Mouse (Mus musculus): ENCODE results near the gene Olfr1564. TPM values are rescaled to one million over a fixed set of nuclear protein-coding genes. Genes with fewer than 3 reads are reported as not detected.
"Not testable (repeated sequence)": the region's sequence is repeated elsewhere in the genome, so short reads cannot be mapped to it uniquely, and the experiment has no call there.

The Olfr1564 gene
- polyA plus RNA-seq (2012; rRNA removed), result not detected in 2 replicates

DNA sequence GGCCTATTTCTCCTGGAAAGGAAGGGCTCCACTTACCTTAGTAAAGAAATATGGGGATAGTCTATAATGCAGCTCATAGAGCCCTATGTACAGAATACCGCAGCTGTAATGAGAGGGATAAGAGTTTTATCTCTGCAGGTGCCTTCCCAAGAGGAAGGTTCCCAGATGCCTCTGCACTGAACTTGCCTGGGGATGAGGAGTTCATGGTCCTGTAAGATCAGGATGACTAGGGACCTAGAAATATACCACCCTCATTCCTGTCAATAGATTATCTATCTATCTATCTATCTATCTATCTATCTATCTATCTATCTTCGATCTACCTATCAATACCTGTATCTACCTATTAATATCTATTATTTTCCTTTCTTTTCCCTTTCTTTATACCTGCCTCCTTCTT lies at the start of gene Olfr1564:
Gene Olfr1564, minus strand, starts transcription at position 101 of the 400 bp plus-strand sequence.
- DNase-seq, result no peak
- Histone ChIP-seq H3K4me1 (ENCODE audit: control insufficient read depth, insufficient read depth, low read length) (no peaks in the 10 kb centered on the region), H3K4me3 (replicated peaks; ENCODE audit: extremely low read depth, low read depth, low read length) (no peak within 1 kb of the TSS)
- WGBS, result 80% methylated on average over 2 of the region's 2 CpGs
- TF ChIP-seq POLR2A (IDR thresholded peaks at IDR 0.05; ENCODE audit: borderline replicate concordance, extremely low read depth, low read depth, low read length), result no peak
- no peak for TF ChIP-seq CTCF (IDR thresholded peaks at IDR 0.05; ENCODE audit: insufficient read depth, low read length)

DNA sequence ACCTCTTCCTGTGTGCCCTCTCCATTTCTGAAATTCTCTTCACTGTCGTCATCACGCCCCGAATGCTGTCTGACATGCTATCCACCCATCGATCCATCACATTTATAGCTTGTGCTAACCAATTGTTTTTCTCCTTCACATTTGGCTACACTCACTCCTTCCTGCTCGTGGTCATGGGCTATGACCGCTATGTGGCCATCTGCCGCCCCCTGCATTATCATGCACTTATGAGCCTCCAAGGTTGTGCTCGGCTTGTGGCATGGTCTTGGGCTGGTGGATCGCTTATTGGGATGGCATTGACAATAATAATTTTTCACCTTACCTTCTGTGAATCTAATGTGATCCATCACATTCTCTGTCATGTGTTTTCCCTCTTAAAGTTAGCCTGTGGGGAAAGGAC lies 47.4 kb upstream of the Olfr1564 start:
- H3K4me1 ChIP-seq (ENCODE audit: control insufficient read depth, insufficient read depth, low read length), result no peaks in the 10 kb centered on the region
- TF ChIP-seq CTCF (IDR thresholded peaks at IDR 0.05; ENCODE audit: insufficient read depth, low read length) (no peak), POLR2A (IDR thresholded peaks at IDR 0.05; ENCODE audit: borderline replicate concordance, extremely low read depth, low read depth, low read length) (no peak)
- no peak overlapping the region for H3K4me3 ChIP-seq (replicated peaks; ENCODE audit: extremely low read depth, low read depth, low read length)
- no peak for DNase-seq
- WGBS, result 81% methylated on average over 9 of the region's 9 CpGs

DNA sequence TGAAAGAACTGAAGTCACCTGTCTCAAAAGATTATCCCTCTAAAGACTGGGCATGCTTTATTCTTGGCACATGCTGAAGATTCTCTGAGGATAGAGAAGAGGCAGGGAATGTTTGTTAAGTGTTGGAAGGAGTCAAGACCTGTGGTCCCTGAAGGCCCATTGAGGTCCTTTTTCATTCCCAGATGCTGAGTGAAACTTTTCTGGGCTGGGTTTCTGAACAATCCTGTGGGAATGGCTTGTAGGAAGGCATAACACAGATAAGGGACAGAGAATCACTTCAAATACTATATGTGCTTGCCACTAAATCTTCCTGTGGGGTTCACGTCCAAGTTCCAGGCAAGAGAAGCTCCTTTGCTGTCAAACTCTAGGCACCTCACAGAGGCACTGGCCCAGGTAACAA lies 42.9 kb upstream of the Olfr1564 start, which contains the start of gene Olfr63:
Gene Olfr63, plus strand, starts transcription at position 301 of the 400 bp plus-strand sequence.
- Histone ChIP-seq H3K4me1 (ENCODE audit: control insufficient read depth, insufficient read depth, low read length) (no peaks in the 10 kb centered on the region), H3K4me3 (replicated peaks; ENCODE audit: extremely low read depth, low read depth, low read length) (no peak within 1 kb of the TSS)
- TF ChIP-seq POLR2A (IDR thresholded peaks at IDR 0.05; ENCODE audit: borderline replicate concordance, extremely low read depth, low read depth, low read length) (no peak), CTCF (IDR thresholded peaks at IDR 0.05; ENCODE audit: insufficient read depth, low read length) (no peak)
- WGBS, result 39% methylated on average over 1 of the region's 1 CpGs
- no peak for DNase-seq

DNA sequence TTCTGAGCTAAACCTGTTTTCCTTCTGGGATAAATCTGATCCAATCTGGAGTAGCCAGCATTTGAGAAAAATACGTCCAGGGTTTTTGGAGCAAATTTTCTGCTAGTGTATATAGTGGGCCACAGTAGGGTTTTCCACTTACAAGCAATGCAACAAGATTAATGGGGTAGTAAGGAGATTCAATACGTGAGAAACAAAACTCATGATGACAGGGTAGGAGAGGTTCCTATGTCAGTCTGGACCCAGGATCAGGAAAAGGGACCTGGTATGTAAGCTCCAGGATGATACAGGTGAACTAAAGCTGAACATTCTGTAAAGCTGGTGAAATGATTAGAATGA lies 33.8 kb upstream of the Olfr1564 start:
- not testable (repeated sequence) for H3K4me1 ChIP-seq (ENCODE audit: control insufficient read depth, insufficient read depth, low read length); DNase-seq; H3K4me3 ChIP-seq (replicated peaks; ENCODE audit: extremely low read depth, low read depth, low read length)
- no CpG with 5 or more reads among the region's 2 CpGs for WGBS

DNA sequence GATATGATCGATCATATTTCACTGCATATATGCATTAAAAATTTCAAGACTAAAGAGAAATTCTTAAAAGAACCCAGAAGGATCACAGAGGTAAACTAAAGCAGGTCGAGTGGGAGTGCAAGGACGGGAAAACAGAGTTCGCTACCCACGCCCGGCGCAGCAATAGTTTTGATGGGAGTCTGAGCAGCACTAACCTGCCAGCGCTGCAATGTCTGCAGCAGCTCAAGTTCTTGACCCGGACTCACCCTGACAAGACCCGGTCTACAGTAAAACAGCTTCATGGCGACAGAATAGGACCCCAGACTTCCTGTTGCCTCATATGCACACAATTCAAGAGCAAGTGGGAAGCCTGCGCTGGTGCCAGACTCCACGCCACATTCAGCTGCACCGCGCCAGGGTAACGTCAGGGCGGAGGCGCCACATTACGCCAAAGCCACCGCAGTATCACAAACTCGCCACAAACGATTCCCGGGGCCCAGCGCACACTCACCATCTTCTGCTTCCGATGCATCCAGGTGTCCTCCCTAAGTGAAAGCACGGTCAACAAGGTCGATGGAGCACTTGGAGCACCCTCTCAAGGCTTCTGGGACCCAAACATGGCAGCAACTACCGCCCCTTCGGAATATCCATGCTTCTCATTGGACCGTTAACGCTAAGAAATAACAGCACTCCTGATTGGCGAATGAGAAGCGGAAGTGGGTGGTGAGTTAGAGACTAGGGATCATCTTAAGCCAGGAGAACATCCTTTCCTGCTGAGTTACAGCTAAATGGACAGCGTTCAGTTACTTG lies 33.2 kb upstream of the Olfr1564 start, which contains the start of gene Zfp955a:
Gene Zfp955a, minus strand, starts transcription at position 616 of the 789 bp plus-strand sequence.
- not testable (repeated sequence) for H3K4me1 ChIP-seq (ENCODE audit: control insufficient read depth, insufficient read depth, low read length); H3K4me3 ChIP-seq (replicated peaks; ENCODE audit: extremely low read depth, low read depth, low read length); DNase-seq
- WGBS, result 27% methylated on average over 1 of the region's 34 CpGs

DNA sequence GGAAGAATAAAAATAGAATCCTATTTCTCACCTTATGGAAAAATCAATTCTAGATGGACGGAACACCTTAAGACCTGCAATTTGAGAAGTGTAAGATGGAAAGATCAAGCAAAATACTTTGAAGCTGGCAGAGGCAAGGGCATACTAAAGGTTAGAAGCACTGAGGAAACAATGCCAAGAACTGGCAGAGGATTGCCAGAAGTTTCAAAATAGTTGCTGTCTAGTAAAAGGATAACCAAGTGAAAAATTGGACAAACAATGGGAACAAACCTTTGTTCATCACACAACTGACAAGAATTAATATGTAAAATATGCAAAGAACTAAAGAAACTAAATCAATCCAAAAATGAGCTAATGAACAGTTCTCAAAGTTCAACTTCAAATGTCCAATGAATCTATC lies 15.2 kb upstream of the Olfr1564 start:
- WGBS, result 94% methylated on average over 1 of the region's 1 CpGs
- not testable (repeated sequence) for H3K4me1 ChIP-seq (ENCODE audit: control insufficient read depth, insufficient read depth, low read length); H3K4me3 ChIP-seq (replicated peaks; ENCODE audit: extremely low read depth, low read depth, low read length); DNase-seq

DNA sequence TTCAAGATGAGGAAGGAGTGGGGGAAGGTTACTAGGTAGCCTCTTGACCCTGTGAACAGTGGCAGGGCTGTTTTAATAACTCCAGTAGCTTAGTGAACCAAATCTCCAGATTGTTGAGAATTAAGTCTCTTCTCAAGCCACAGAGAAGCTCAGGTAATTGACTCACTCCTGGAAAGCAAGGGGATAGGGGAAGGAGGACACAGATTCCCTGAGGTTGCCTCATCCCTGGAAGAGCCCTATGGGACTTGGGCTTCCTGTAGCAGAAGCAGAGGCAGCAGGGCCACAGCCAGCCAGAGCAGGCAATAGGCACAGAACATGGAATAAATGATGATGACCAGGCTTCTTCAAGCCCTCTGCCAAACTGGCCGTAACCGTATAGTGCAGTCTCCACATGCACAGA lies 30.5 kb downstream of the Olfr1564 start, which contains the start of gene Olfr239:
Gene Olfr239, plus strand, starts transcription at position 301 of the 400 bp plus-strand sequence.
- WGBS, result no CpG with 5 or more reads among the region's 2 CpGs
- DNase-seq; H3K4me1 ChIP-seq (ENCODE audit: control insufficient read depth, insufficient read depth, low read length); H3K4me3 ChIP-seq (replicated peaks; ENCODE audit: extremely low read depth, low read depth, low read length): not testable (repeated sequence)

DNA sequence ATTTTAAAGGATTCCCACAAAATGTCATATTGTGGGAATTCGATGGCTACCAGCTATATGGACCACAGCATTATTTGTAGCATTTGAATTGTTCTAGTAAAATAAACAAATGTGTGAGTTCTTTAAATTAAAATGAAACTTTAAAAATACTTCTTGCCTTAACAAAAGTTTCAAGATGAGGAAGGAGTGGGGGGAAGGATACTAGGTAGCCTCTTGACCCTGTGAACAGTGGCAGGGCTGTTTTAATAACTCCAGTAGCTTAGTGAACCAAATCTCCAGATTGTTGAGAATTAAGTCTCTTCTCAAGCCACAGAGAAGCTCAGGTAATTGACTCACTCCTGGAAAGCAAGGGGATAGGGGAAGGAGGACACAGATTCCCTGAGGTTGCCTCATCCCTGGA lies 53.3 kb downstream of the Olfr1564 start, which contains the start of gene Olfr55:
Gene Olfr55, plus strand, starts transcription at position 301 of the 400 bp plus-strand sequence.
- not testable (repeated sequence) for H3K4me1 ChIP-seq (ENCODE audit: control insufficient read depth, insufficient read depth, low read length)

More for the DNA sequence above, 53.3 kb downstream of the Olfr1564 start, which contains the start of gene Olfr55:
- not testable (repeated sequence) for DNase-seq; H3K4me3 ChIP-seq (replicated peaks; ENCODE audit: extremely low read depth, low read depth, low read length)
- 78% methylated on average over 1 of the region's 1 CpGs for WGBS

Other genes with a start within 250 kb of the Olfr1564 start
- 2.7 and 4.3 TPM in 2 replicates for gene Zfp952, start 228.6 kb downstream of the Olfr1564 start, polyA plus RNA-seq (2012; rRNA removed)
- gene Zfp763, start 188.3 kb downstream of the Olfr1564 start, polyA plus RNA-seq (2012; rRNA removed), result 0.76 and 1.1 TPM in 2 replicates
- not detected in 2 replicates for gene 4921501E09Rik, start 153.6 kb downstream of the Olfr1564 start, polyA plus RNA-seq (2012; rRNA removed)
- 1.2 and 2.2 TPM in 2 replicates for gene Zfp563, start 132.4 kb downstream of the Olfr1564 start, polyA plus RNA-seq (2012; rRNA removed)
- gene Morc2b, start 82.0 kb downstream of the Olfr1564 start, polyA plus RNA-seq (2012; rRNA removed), result not detected in 2 replicates
- gene Olfr55, start 53.2 kb downstream of the Olfr1564 start, polyA plus RNA-seq (2012; rRNA removed), result not detected in 2 replicates
- not detected in 2 replicates for gene Olfr239, start 30.4 kb downstream of the Olfr1564 start, polyA plus RNA-seq (2012; rRNA removed)
- 0.54 and 1.4 TPM in 2 replicates for gene Zfp955a, start 33.5 kb upstream of the Olfr1564 start, polyA plus RNA-seq (2012; rRNA removed)
- gene Olfr63, start 43.0 kb upstream of the Olfr1564 start, polyA plus RNA-seq (2012; rRNA removed), result not detected in 2 replicates
- 1.3 and 1.9 TPM in 2 replicates for gene Zfp955b, start 67.9 kb upstream of the Olfr1564 start, polyA plus RNA-seq (2012; rRNA removed)
- 0.58 and 0.98 TPM in 2 replicates for gene Zfp81, start 137.2 kb upstream of the Olfr1564 start, polyA plus RNA-seq (2012; rRNA removed)
- gene Zfp101, start 173.0 kb upstream of the Olfr1564 start, polyA plus RNA-seq (2012; rRNA removed), result 1.8 and 2.6 TPM in 2 replicates
- 0.08 and 0.13 TPM in 2 replicates for gene Actl9, start 211.2 kb upstream of the Olfr1564 start, polyA plus RNA-seq (2012; rRNA removed)